Mouse (Mus musculus): Measurements from ENCODE around the gene Lrrc49.

Gene Lrrc49

GRCm38 (mm10) chr9:60676429-60676828, 11.5 kb downstream of the Lrrc49 start:
- DNase-seq (ENCODE audit: low spot score in 2 of 2) = no peak

- no peak for DNase-seq (ENCODE audit: low spot score in 2 of 2)
These were observed 13.2 kb downstream of the Lrrc49 start for GRCm38 (mm10) chr9:60674780-60675179.

- no peak for DNase-seq (ENCODE audit: low spot score in 2 of 2)
These were observed 15.4 kb downstream of the Lrrc49 start for GRCm38 (mm10) chr9:60672568-60672967.

- DNase-seq (ENCODE audit: low spot score in 2 of 2) = no peak
These were observed 19.1 kb downstream of the Lrrc49 start for GRCm38 (mm10) chr9:60668886-60669285.

- no peak for DNase-seq (ENCODE audit: low spot score in 2 of 2)
These were observed 22.4 kb downstream of the Lrrc49 start for GRCm38 (mm10) chr9:60665535-60665934.

- DNase-seq (ENCODE audit: low spot score in 2 of 2) = no peak
These were observed 23.1 kb downstream of the Lrrc49 start for GRCm38 (mm10) chr9:60664866-60665265.

- DNase-seq (ENCODE audit: low spot score in 2 of 2) = peak in 1 of 2 experiments; percentile 39
These were observed 23.6 kb downstream of the Lrrc49 start for GRCm38 (mm10) chr9:60664385-60664784.

GRCm38 (mm10) chr9:60662936-60663335, 25.0 kb downstream of the Lrrc49 start:
- no peak for DNase-seq (ENCODE audit: low spot score in 2 of 2)

GRCm38 (mm10) chr9:60653582-60653981, 34.4 kb downstream of the Lrrc49 start:
- DNase-seq (ENCODE audit: low spot score in 2 of 2) = no peak

- no peak for DNase-seq (ENCODE audit: low spot score in 2 of 2)
These were observed 34.8 kb downstream of the Lrrc49 start for GRCm38 (mm10) chr9:60653137-60653536.

- DNase-seq (ENCODE audit: low spot score in 2 of 2) = no peak
These were observed 37.7 kb downstream of the Lrrc49 start for GRCm38 (mm10) chr9:60650277-60650676.

GRCm38 (mm10) chr9:60648981-60649975, 38.7 kb downstream of the Lrrc49 start:
- peak in 1 of 2 experiments; percentile 37 for DNase-seq (ENCODE audit: low spot score in 2 of 2)

GRCm38 (mm10) chr9:60633601-60634000, 54.4 kb downstream of the Lrrc49 start:
- DNase-seq (ENCODE audit: low spot score in 2 of 2) = no peak

GRCm38 (mm10) chr9:60626311-60626791, 61.6 kb downstream of the Lrrc49 start:
- DNase-seq (ENCODE audit: low spot score in 2 of 2) = no peak

- no peak for DNase-seq (ENCODE audit: low spot score in 2 of 2)
These were observed 62.1 kb downstream of the Lrrc49 start for GRCm38 (mm10) chr9:60625895-60626294.

- no peak for DNase-seq (ENCODE audit: low spot score in 2 of 2)
These were observed 71.0 kb downstream of the Lrrc49 start for GRCm38 (mm10) chr9:60616946-60617345.

GRCm38 (mm10) chr9:60616359-60616758, 71.6 kb downstream of the Lrrc49 start:
- no peak for DNase-seq (ENCODE audit: low spot score in 2 of 2)

GRCm38 (mm10) chr9:60612260-60612659, 75.7 kb downstream of the Lrrc49 start:
- DNase-seq (ENCODE audit: low spot score in 2 of 2) = no peak

GRCm38 (mm10) chr9:60610194-60610593, 77.8 kb downstream of the Lrrc49 start:
- DNase-seq (ENCODE audit: low spot score in 2 of 2) = no peak

GRCm38 (mm10) chr9:60608857-60609256, 79.1 kb downstream of the Lrrc49 start:
- no peak for DNase-seq (ENCODE audit: low spot score in 2 of 2)

- peak in 1 of 2 experiments; percentile 24 for DNase-seq (ENCODE audit: low spot score in 2 of 2)
These were observed 79.9 kb downstream of the Lrrc49 start for GRCm38 (mm10) chr9:60608086-60608485.

GRCm38 (mm10) chr9:60604971-60605370, 83.0 kb downstream of the Lrrc49 start:
- peak in 1 of 2 experiments; percentile 33 for DNase-seq (ENCODE audit: low spot score in 2 of 2)

- no peak for DNase-seq (ENCODE audit: low spot score in 2 of 2)
These were observed 86.0 kb downstream of the Lrrc49 start for GRCm38 (mm10) chr9:60601936-60602335.

Data from cerebellum, postnatal 4 days (tissue).